Mouse (Mus musculus) embryonic facial prominence, embryonic 14.5 days (tissue): ENCODE measurements around the gene 1700019N19Rik. TPM values are rescaled to one million over a fixed set of nuclear protein-coding genes. Genes with fewer than 3 reads are reported as not detected.
A peak's percentile ranks its signal among the peaks of the same experiment; 100 is the strongest.

Experiments used
- ATAC-seq: fragments of 200-750 bp; cut with Nextera tagmentation; 2 replicates; pipeline ENCODE4 v1.8.0; 2017; ENCODE audit warnings: low read depth, moderate number of reproducible peaks, moderate TSS enrichment
- DNase-seq: peaks from one replicate; pipeline ENCODE4 v3.0.0-alpha.2; 2015; ENCODE audit warnings: low spot score
- H3K27ac ChIP-seq: fragments of 300-500 bp; sonication (generic); replicated peaks from 2 replicates; pipeline ENCODE4 v1.5.1; 2014; ENCODE audit warnings: low read depth, mild to moderate bottlenecking, low read length, moderate library complexity
- H3K27me3 ChIP-seq: fragments of 300-500 bp; sonication (generic); replicated peaks from 2 replicates; pipeline ENCODE4 v1.6.1; 2014; ENCODE audit warnings: low read length; ENCODE audit not compliant: control insufficient read depth, insufficient read depth
- H3K36me3 ChIP-seq: fragments of 300-500 bp; sonication (generic); 2 replicates; pipeline ENCODE4 v1.6.1; 2014; ENCODE audit warnings: low read length, mixed read lengths; ENCODE audit not compliant: control insufficient read depth, insufficient read depth
- H3K4me1 ChIP-seq: fragments of 300-500 bp; sonication (generic); 2 replicates; pipeline ENCODE4 v1.6.1; 2014; ENCODE audit warnings: antibody characterized with exemption, low read length; ENCODE audit not compliant: control insufficient read depth, insufficient read depth
- H3K4me2 ChIP-seq: fragments of 300-500 bp; sonication (generic); 2 replicates; pipeline ENCODE4 v1.6.1; 2014; ENCODE audit warnings: low read depth, mild to moderate bottlenecking, low read length, moderate library complexity, mixed read lengths
- H3K4me3 ChIP-seq: fragments of 300-500 bp; sonication (generic); 2 replicates; pipeline ENCODE4 v1.5.1; 2014; ENCODE audit warnings: low read depth, mild to moderate bottlenecking, low read length
- H3K9ac ChIP-seq: fragments of 300-500 bp; sonication (generic); 2 replicates; pipeline ENCODE4 v1.6.1; 2014; ENCODE audit warnings: low read depth, mild to moderate bottlenecking, low read length, moderate library complexity, mixed read lengths
- H3K9me3 ChIP-seq: fragments of 300-500 bp; sonication (generic); 2 replicates; pipeline ENCODE4 v1.6.1; 2016; ENCODE audit warnings: low read length; ENCODE audit not compliant: control insufficient read depth
- WGBS: fragments of 180-500 bp; shearing (Covaris S2); extraction: QIAGEN DNeasy Blood & Tissue Kit; methylation state at CpG from one replicate; pipeline ENCODE4 v1.1.7; 2014; 5-methylcytosine and 5-hydroxymethylcytosine counted together
- polyA plus RNA-seq: library from polyadenylated mRNA; unstranded; fragments of >200 nt; fragmentation: Nextera tagmentation; extraction: Ambion mirVana; gene quantifications from 2 replicates; pipeline ENCODE4 v1.2.1, GENCODE M21; 2014

The 1700019N19Rik gene
- polyA plus RNA-seq, 1 experiment from 2014 or later = not detected

- no peak for ATAC-seq
- 45% methylated on average over 7 of the region's 7 CpGs for WGBS
Observed at GRCm38 (mm10) chr19:58783938-58784337, 10.3 kb downstream of the 1700019N19Rik start.

GRCm38 (mm10) chr19:58781566-58781965 is 12.7 kb downstream of the 1700019N19Rik start:
- ATAC-seq = no peak
- Histone ChIP-seq H3K9ac (no peak overlapping the region), H3K4me1 (no peaks in the 10 kb centered on the region), H3K27ac (no peak overlapping the region), H3K9me3 (no peaks in the 10 kb centered on the region), H3K27me3 (no peaks in the 10 kb centered on the region), H3K4me2 (no peak overlapping the region), H3K36me3 (no peaks in the 10 kb centered on the region), H3K4me3 (no peak overlapping the region)
- DNase-seq = no peak
- 62% methylated on average over 4 of the region's 4 CpGs for WGBS

More at GRCm38 (mm10) chr19:58783938-58784337, 10.3 kb downstream of the 1700019N19Rik start:
- no peaks in the 10 kb centered on the region for H3K4me1 ChIP-seq
- H3K9me3 ChIP-seq = no peaks in the 10 kb centered on the region
- H3K36me3 ChIP-seq = no peaks in the 10 kb centered on the region
- no peak overlapping the region for H3K9ac ChIP-seq
- no peak overlapping the region for H3K4me2 ChIP-seq
- no peaks in the 10 kb centered on the region for H3K27me3 ChIP-seq
- no peak overlapping the region for H3K4me3 ChIP-seq
- DNase-seq = peak; percentile 53
- H3K27ac ChIP-seq = no peak overlapping the region

GRCm38 (mm10) chr19:58776461-58776860 is 17.8 kb downstream of the 1700019N19Rik start:
- no peaks in the 10 kb centered on the region for H3K4me1 ChIP-seq
- no peak overlapping the region for H3K27ac ChIP-seq
- no peak overlapping the region for H3K4me3 ChIP-seq
- DNase-seq = peak; percentile 29
- H3K27me3 ChIP-seq = no peaks in the 10 kb centered on the region
- WGBS = 70% methylated on average over 5 of the region's 5 CpGs
- no peak for ATAC-seq
- H3K9ac ChIP-seq = no peak overlapping the region
- no peaks in the 10 kb centered on the region for H3K9me3 ChIP-seq
- H3K4me2 ChIP-seq = no peak overlapping the region
- no peaks in the 10 kb centered on the region for H3K36me3 ChIP-seq

- ATAC-seq = no peak
- 87% methylated on average over 6 of the region's 6 CpGs for WGBS
- no peak overlapping the region for H3K4me3 ChIP-seq
- no peaks in the 10 kb centered on the region for H3K9me3 ChIP-seq
- DNase-seq = no peak
- H3K9ac ChIP-seq = no peak overlapping the region
- no peaks in the 10 kb centered on the region for H3K36me3 ChIP-seq
- H3K27me3 ChIP-seq = no peaks in the 10 kb centered on the region
- peaks cover 7% of the 10 kb centered on the region; the same call in 1 of the 2 replicates for H3K4me1 ChIP-seq
- H3K4me2 ChIP-seq = no peak overlapping the region
- no peak overlapping the region for H3K27ac ChIP-seq
Observed at GRCm38 (mm10) chr19:58767329-58767728, 26.9 kb downstream of the 1700019N19Rik start.

GRCm38 (mm10) chr19:58762848-58763541 is 31.3 kb downstream of the 1700019N19Rik start:
- DNase-seq = peak; percentile 82

GRCm38 (mm10) chr19:58762316-58762715 is 31.9 kb downstream of the 1700019N19Rik start:
- WGBS = 24% methylated on average over 6 of the region's 6 CpGs
- DNase-seq (no peak), ATAC-seq (0 out of 2 replicates have a peak, but pooled peaks have one; percentile 30)
- H3K4me3 ChIP-seq = no peak overlapping the region
- peaks cover 7% of the 10 kb centered on the region; the same call in 1 of the 2 replicates for H3K4me1 ChIP-seq
- no peak overlapping the region for H3K27ac ChIP-seq
- no peak overlapping the region for H3K9ac ChIP-seq
- no peaks in the 10 kb centered on the region for H3K27me3 ChIP-seq
- H3K9me3 ChIP-seq = no peaks in the 10 kb centered on the region
- no peak overlapping the region for H3K4me2 ChIP-seq
- H3K36me3 ChIP-seq = no peaks in the 10 kb centered on the region

More at GRCm38 (mm10) chr19:58762848-58763541, 31.3 kb downstream of the 1700019N19Rik start:
- Histone ChIP-seq H3K4me2 (no peak overlapping the region), H3K4me1 (peaks cover 7% of the 10 kb centered on the region; the same call in 1 of the 2 replicates), H3K36me3 (no peaks in the 10 kb centered on the region), H3K27ac (no peak overlapping the region), H3K4me3 (no peak overlapping the region), H3K9ac (no peak overlapping the region), H3K27me3 (no peaks in the 10 kb centered on the region), H3K9me3 (no peaks in the 10 kb centered on the region)
- peak; percentile 86 for ATAC-seq
- WGBS = 8% methylated on average over 12 of the region's 12 CpGs

- DNase-seq (peak; percentile 42), ATAC-seq (peak; percentile 37; the same call in 1 of the 2 replicates)
- Histone ChIP-seq H3K4me3 (no peak within 1 kb of the TSS), H3K27ac (no peak within 1 kb of the TSS), H3K9ac (no peak within 1 kb of the TSS), H3K27me3 (no peaks in the 10 kb centered on the region), H3K9me3 (no peaks in the 10 kb centered on the region), H3K36me3 (no peaks in the 10 kb centered on the region), H3K4me2 (no peak within 1 kb of the TSS), H3K4me1 (no peaks in the 10 kb centered on the region)
- 62% methylated on average over 9 of the region's 9 CpGs for WGBS
Observed at GRCm38 (mm10) chr19:58759423-58759822, 34.8 kb downstream of the 1700019N19Rik start, which contains the start of gene Pnliprp2. Gene Pnliprp2 (plus strand): TSS chr19:58759719.

- Histone ChIP-seq H3K9me3 (no peaks in the 10 kb centered on the region), H3K4me1 (no peaks in the 10 kb centered on the region), H3K36me3 (no peaks in the 10 kb centered on the region), H3K4me3 (no peak overlapping the region), H3K27ac (no peak overlapping the region), H3K4me2 (no peak overlapping the region), H3K27me3 (no peaks in the 10 kb centered on the region), H3K9ac (no peak overlapping the region)
- DNase-seq = no peak
- WGBS = 94% methylated on average over 4 of the region's 4 CpGs
- ATAC-seq = no peak
Observed at GRCm38 (mm10) chr19:58758871-58759270, 35.4 kb downstream of the 1700019N19Rik start.

- no peak overlapping the region for H3K27ac ChIP-seq
- ATAC-seq (no peak), DNase-seq (no peak)
- no peaks in the 10 kb centered on the region for H3K27me3 ChIP-seq
- H3K36me3 ChIP-seq = no peaks in the 10 kb centered on the region
- H3K4me3 ChIP-seq = no peak overlapping the region
- H3K4me1 ChIP-seq = no peaks in the 10 kb centered on the region
- no peak overlapping the region for H3K9ac ChIP-seq
- 64% methylated on average over 2 of the region's 2 CpGs for WGBS
- H3K4me2 ChIP-seq = no peak overlapping the region
- H3K9me3 ChIP-seq = no peaks in the 10 kb centered on the region
Observed at GRCm38 (mm10) chr19:58751504-58751903, 42.8 kb downstream of the 1700019N19Rik start.
